Mouse (Mus musculus) ES-E14 (cell line): ENCODE data around the gene Lama2.

Source experiments
- CHD2 ChIP-seq: IDR thresholded peaks from 2 replicates; pipeline ENCODE4 v1.6.1; 2014; ENCODE audit warnings: mild to moderate bottlenecking, low read depth, low read length, inconsistent platforms
- MAFK ChIP-seq: IDR thresholded peaks from 2 replicates; pipeline ENCODE4 v1.6.1; 2014; ENCODE audit warnings: mild to moderate bottlenecking, low read depth, low read length, inconsistent platforms; ENCODE audit not compliant: insufficient read depth
- ZC3H11A ChIP-seq: IDR thresholded peaks from 2 replicates; pipeline ENCODE4 v1.6.1; 2012; ENCODE audit warnings: low read depth, mild to moderate bottlenecking, inconsistent platforms, low read length, borderline replicate concordance
- ZNF384 ChIP-seq: IDR thresholded peaks from 2 replicates; pipeline ENCODE4 v1.6.1; 2012; ENCODE audit warnings: low read depth, low read length, inconsistent platforms

GRCm38 (mm10) chr10:27617522-27618020, 2.0 kb downstream of the Lama2 start:
- TF ChIP-seq CHD2 (no peak), ZC3H11A (no peak), MAFK (no peak), ZNF384 (no peak)
